Mouse (Mus musculus) lung, adult 18-20 months (tissue): ENCODE measurements around the gene Uba2.
"Not testable (repeated sequence)": the region's sequence is repeated elsewhere in the genome, so short reads cannot be mapped to it uniquely, and the experiment has no call there.

ENCODE experiments used
- DNase-seq, 2 experiments: peaks; one replicate each; pipeline ENCODE4 v3.0.0; 2022; ENCODE audit warnings: mixed read lengths in 2 of 2

Uba2 gene

GRCm38 (mm10) chr7:34169454-34169853, at the start of gene Uba2:
TSS of gene Uba2 (minus strand) at chr7:34169599.
- DNase-seq, result no peak

- no peak for DNase-seq
Measured at GRCm38 (mm10) chr7:34218496-34218895, 49.1 kb upstream of the Uba2 start.

- no peak for DNase-seq
Measured at GRCm38 (mm10) chr7:34216474-34216873, 47.1 kb upstream of the Uba2 start.

- DNase-seq, result no peak
Measured at GRCm38 (mm10) chr7:34215481-34215880, 46.1 kb upstream of the Uba2 start.

- DNase-seq, result peak; percentile 46 to 47
Measured at GRCm38 (mm10) chr7:34214644-34215043, 45.2 kb upstream of the Uba2 start.

- no peak for DNase-seq
Measured at GRCm38 (mm10) chr7:34213281-34213680, 43.9 kb upstream of the Uba2 start.

- no peak for DNase-seq
Measured at GRCm38 (mm10) chr7:34208027-34208745, 38.8 kb upstream of the Uba2 start.

- no peak for DNase-seq
Measured at GRCm38 (mm10) chr7:34206331-34206730, 36.9 kb upstream of the Uba2 start.

- not testable (repeated sequence) for DNase-seq
Measured at GRCm38 (mm10) chr7:34202147-34202546, 32.7 kb upstream of the Uba2 start.

GRCm38 (mm10) chr7:34200829-34201228, 31.4 kb upstream of the Uba2 start:
- no peak for DNase-seq

- DNase-seq, result peak; percentile 36 to 50
Measured at GRCm38 (mm10) chr7:34198346-34198745, 28.9 kb upstream of the Uba2 start.

- DNase-seq, result peak; percentile 91 to 93
Measured at GRCm38 (mm10) chr7:34196132-34197128, 27.0 kb upstream of the Uba2 start, which contains the start of gene Pdcd2l. TSS of gene Pdcd2l (minus strand) at chr7:34196661.

GRCm38 (mm10) chr7:34195632-34196031, 26.2 kb upstream of the Uba2 start:
- no peak for DNase-seq

GRCm38 (mm10) chr7:34192825-34193224, 23.4 kb upstream of the Uba2 start:
- DNase-seq, result peak; percentile 10 to 24

- no peak for DNase-seq
Measured at GRCm38 (mm10) chr7:34189376-34189989, 20.1 kb upstream of the Uba2 start.

- no peak for DNase-seq
Measured at GRCm38 (mm10) chr7:34183794-34184193, 14.4 kb upstream of the Uba2 start.

- peak in 1 of 2 experiments; percentile 12 for DNase-seq
Measured at GRCm38 (mm10) chr7:34183356-34183755, 14.0 kb upstream of the Uba2 start.

GRCm38 (mm10) chr7:34176241-34176640, 6.8 kb upstream of the Uba2 start:
- DNase-seq, result not testable (repeated sequence)

- no peak for DNase-seq
Measured at GRCm38 (mm10) chr7:34172251-34172650, 2.9 kb upstream of the Uba2 start.

- DNase-seq, result peak; percentile 91 to 92
Measured at GRCm38 (mm10) chr7:34168470-34169251, 738 bp downstream of the Uba2 start.

GRCm38 (mm10) chr7:34167766-34168469, 1.5 kb downstream of the Uba2 start:
- DNase-seq, result peak in 1 of 2 experiments; percentile 9
